Mouse (Mus musculus): ENCODE measurements around the gene Fitm1. TPM values are rescaled to one million over a fixed set of nuclear protein-coding genes. Genes with fewer than 3 reads are reported as not detected.

The Fitm1 gene
- total and polyA plus RNA-seq, 2 experiments from 2014 or later: 195 to 277 TPM

- H3K9ac ChIP-seq (replicated peaks; ENCODE audit: low read depth, low read length): no peak overlapping the region
- no peak overlapping the region for H3K27ac ChIP-seq (ENCODE audit: low read depth)
- 21% methylated on average over 6 of the region's 6 CpGs for WGBS
- no peaks in the 10 kb centered on the region for H3K9me3 ChIP-seq (replicated peaks; ENCODE audit: control insufficient read depth, low read length)
- ATAC-seq (ENCODE audit: insufficient read depth, low read depth) (no peak), DNase-seq (ENCODE audit: low spot score) (no peak)
- peaks cover 25% of the 10 kb centered on the region for H3K36me3 ChIP-seq (replicated peaks; ENCODE audit: control insufficient read depth, insufficient read depth, low read length)
- H3K4me1 ChIP-seq (ENCODE audit: control insufficient read depth, insufficient read depth): no peaks in the 10 kb centered on the region
- TF ChIP-seq EP300 (IDR thresholded peaks at IDR 0.05; ENCODE audit: low read depth) (no peak), CTCF (IDR thresholded peaks at IDR 0.05; ENCODE audit: low read depth) (no peak)
- H3K4me2 ChIP-seq (ENCODE audit: low read depth, low read length): no peak overlapping the region
- no peaks in the 10 kb centered on the region for H3K27me3 ChIP-seq (ENCODE audit: control insufficient read depth, insufficient read depth, low read length)
- no peak overlapping the region for H3K4me3 ChIP-seq (ENCODE audit: low read depth, low read length)
Measured at GRCm38 (mm10) chr14:55613346-55613745, 37.9 kb downstream of the Fitm1 start.

DNA sequence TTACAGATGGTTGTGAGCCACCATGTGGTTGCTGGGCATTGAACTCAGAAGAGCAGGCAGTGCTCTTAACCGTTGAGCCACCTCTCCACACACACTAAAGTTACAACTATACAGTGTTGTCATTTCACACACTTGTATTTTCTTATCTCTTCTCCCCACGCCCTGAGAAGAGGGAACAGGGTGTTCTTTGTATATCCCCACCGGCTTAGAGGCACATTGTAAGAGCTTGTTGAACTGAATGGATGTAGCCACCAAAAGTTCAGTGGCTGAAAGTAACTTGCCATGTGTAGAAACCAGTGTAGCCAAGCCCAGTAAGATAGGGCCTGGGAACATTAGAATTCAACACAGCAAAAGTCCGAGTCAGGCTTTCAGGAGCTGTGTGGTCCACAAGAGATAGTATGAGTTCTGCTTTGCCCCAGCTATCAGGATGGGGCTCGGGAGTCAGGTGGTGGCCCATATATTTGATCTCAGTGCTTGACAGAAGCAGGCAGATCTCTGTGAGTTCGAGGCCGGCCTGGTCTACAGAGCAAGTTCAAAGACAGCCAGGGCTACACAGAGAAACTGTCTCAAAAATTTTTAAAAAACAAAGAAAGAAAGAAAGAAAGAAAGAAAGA is 39.3 kb downstream of the Fitm1 start:
- no peaks in the 10 kb centered on the region; the same call in 1 of the 2 replicates for H3K4me1 ChIP-seq (ENCODE audit: control insufficient read depth, insufficient read depth)
- H3K9me3 ChIP-seq (replicated peaks; ENCODE audit: control insufficient read depth, low read length): no peaks in the 10 kb centered on the region
- ATAC-seq (ENCODE audit: insufficient read depth, low read depth) (no peak), DNase-seq (ENCODE audit: low spot score) (no peak)
- H3K4me2 ChIP-seq (ENCODE audit: low read depth, low read length): no peak overlapping the region
- H3K27ac ChIP-seq (ENCODE audit: low read depth): no peak overlapping the region
- WGBS: 62% methylated on average over 7 of the region's 7 CpGs
- TF ChIP-seq EP300 (IDR thresholded peaks at IDR 0.05; ENCODE audit: low read depth) (no peak), CTCF (IDR thresholded peaks at IDR 0.05; ENCODE audit: low read depth) (no peak)
- H3K36me3 ChIP-seq (replicated peaks; ENCODE audit: control insufficient read depth, insufficient read depth, low read length): peaks cover 12% of the 10 kb centered on the region
- H3K4me3 ChIP-seq (ENCODE audit: low read depth, low read length): no peak overlapping the region
- no peak overlapping the region for H3K9ac ChIP-seq (replicated peaks; ENCODE audit: low read depth, low read length)
- no peaks in the 10 kb centered on the region for H3K27me3 ChIP-seq (ENCODE audit: control insufficient read depth, insufficient read depth, low read length)

- no peaks in the 10 kb centered on the region for H3K9me3 ChIP-seq (replicated peaks; ENCODE audit: control insufficient read depth, low read length)
- no peak overlapping the region for H3K4me3 ChIP-seq (ENCODE audit: low read depth, low read length)
- DNase-seq (ENCODE audit: low spot score): no peak
- ATAC-seq (ENCODE audit: insufficient read depth, low read depth): no peak
- no peaks in the 10 kb centered on the region for H3K27me3 ChIP-seq (ENCODE audit: control insufficient read depth, insufficient read depth, low read length)
- no peak overlapping the region for H3K9ac ChIP-seq (replicated peaks; ENCODE audit: low read depth, low read length)
- 49% methylated on average over 2 of the region's 2 CpGs for WGBS
- TF ChIP-seq EP300 (IDR thresholded peaks at IDR 0.05; ENCODE audit: low read depth): no peak
- TF ChIP-seq CTCF (IDR thresholded peaks at IDR 0.05; ENCODE audit: low read depth): no peak
- no peaks in the 10 kb centered on the region; the same call in 1 of the 2 replicates for H3K4me1 ChIP-seq (ENCODE audit: control insufficient read depth, insufficient read depth)
- peaks cover 1% of the 10 kb centered on the region; the same call in 1 of the 2 replicates for H3K36me3 ChIP-seq (replicated peaks; ENCODE audit: control insufficient read depth, insufficient read depth, low read length)
- H3K4me2 ChIP-seq (ENCODE audit: low read depth, low read length): no peak overlapping the region
- no peak overlapping the region for H3K27ac ChIP-seq (ENCODE audit: low read depth)
Measured at GRCm38 (mm10) chr14:55615876-55616275, 40.5 kb downstream of the Fitm1 start.

GRCm38 (mm10) chr14:55616844-55617243 is 41.4 kb downstream of the Fitm1 start:
- no peak overlapping the region for H3K9ac ChIP-seq (replicated peaks; ENCODE audit: low read depth, low read length)
- no peak for ATAC-seq (ENCODE audit: insufficient read depth, low read depth)
- no peaks in the 10 kb centered on the region for H3K27me3 ChIP-seq (ENCODE audit: control insufficient read depth, insufficient read depth, low read length)
- no peak for DNase-seq (ENCODE audit: low spot score)
- no peak for TF ChIP-seq EP300 (IDR thresholded peaks at IDR 0.05; ENCODE audit: low read depth)
- no peaks in the 10 kb centered on the region for H3K9me3 ChIP-seq (replicated peaks; ENCODE audit: control insufficient read depth, low read length)
- H3K36me3 ChIP-seq (replicated peaks; ENCODE audit: control insufficient read depth, insufficient read depth, low read length): no peaks in the 10 kb centered on the region
- 76% methylated on average over 2 of the region's 2 CpGs for WGBS
- H3K4me3 ChIP-seq (ENCODE audit: low read depth, low read length): no peak overlapping the region
- no peaks in the 10 kb centered on the region; the same call in 1 of the 2 replicates for H3K4me1 ChIP-seq (ENCODE audit: control insufficient read depth, insufficient read depth)
- H3K27ac ChIP-seq (ENCODE audit: low read depth): no peak overlapping the region
- no peak overlapping the region for H3K4me2 ChIP-seq (ENCODE audit: low read depth, low read length)

DNA sequence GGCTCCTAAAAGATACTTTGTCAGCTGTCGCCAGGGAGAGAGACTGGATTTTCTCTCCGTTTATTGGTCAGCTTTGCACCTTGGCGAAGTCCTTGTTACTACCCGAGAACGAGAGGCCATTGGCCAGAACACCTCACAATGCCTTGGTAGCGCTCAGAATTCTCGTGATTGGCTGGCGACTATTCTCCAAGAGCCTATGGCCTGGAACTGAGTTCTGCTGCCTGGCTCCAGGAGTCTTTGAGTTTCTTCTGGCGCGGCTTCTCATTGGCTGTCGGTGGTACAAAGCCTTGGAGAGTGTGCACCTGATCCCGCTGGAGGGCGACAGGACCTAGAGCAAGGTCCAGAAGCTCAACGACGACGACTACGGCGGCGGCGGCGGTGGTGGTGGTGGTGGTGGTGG is 42.4 kb downstream of the Fitm1 start, which contains the start of gene Rec8:
TSS of gene Rec8 (plus strand) at position 216 of the 400 bp plus-strand sequence.
- peak within 1 kb of the TSS; percentile 14; the same call in 1 of the 2 replicates for H3K4me3 ChIP-seq (ENCODE audit: low read depth, low read length)
- no peak within 1 kb of the TSS for H3K9ac ChIP-seq (replicated peaks; ENCODE audit: low read depth, low read length)
- H3K4me2 ChIP-seq (ENCODE audit: low read depth, low read length): peak within 1 kb of the TSS; percentile 48
- ATAC-seq (ENCODE audit: insufficient read depth, low read depth): peak; percentile 88
- WGBS: 13% methylated on average over 21 of the region's 21 CpGs
- TF ChIP-seq EP300 (IDR thresholded peaks at IDR 0.05; ENCODE audit: low read depth) (no peak), CTCF (IDR thresholded peaks at IDR 0.05; ENCODE audit: low read depth) (peak; percentile 43)
- no peaks in the 10 kb centered on the region for H3K9me3 ChIP-seq (replicated peaks; ENCODE audit: control insufficient read depth, low read length)
- H3K27ac ChIP-seq (ENCODE audit: low read depth): no peak within 1 kb of the TSS
- H3K36me3 ChIP-seq (replicated peaks; ENCODE audit: control insufficient read depth, insufficient read depth, low read length): no peaks in the 10 kb centered on the region
- no peaks in the 10 kb centered on the region; the same call in 1 of the 2 replicates for H3K4me1 ChIP-seq (ENCODE audit: control insufficient read depth, insufficient read depth)
- no peaks in the 10 kb centered on the region for H3K27me3 ChIP-seq (ENCODE audit: control insufficient read depth, insufficient read depth, low read length)
- peak; percentile 76 for DNase-seq (ENCODE audit: low spot score)
